Mouse (Mus musculus): ENCODE measurements at regions not wholly inside any gene's neighbourhood (a gene's known extent, or its start where the extent isn't known, plus 50 kb on each side); places are given as distances from the start of the nearest gene placed in this dataset.
"Not testable (repeated sequence)": the region's sequence is repeated elsewhere in the genome, so short reads cannot be mapped to it uniquely, and the experiment has no call there.

GRCm38 (mm10) chr3:149075488-149075851 is 85.1 kb upstream of the Adgrl2 start:
- Histone ChIP-seq H3K36me3 (replicated peaks; ENCODE audit: low read length) (no peaks in the 10 kb centered on the region), H3K4me1 (no peaks in the 10 kb centered on the region), H3K9me3 (peaks cover 19% of the 10 kb centered on the region; the same call in 1 of the 2 replicates), H3K27me3 (replicated peaks) (no peaks in the 10 kb centered on the region), H3K4me3 (replicated peaks) (no peak overlapping the region)
- TF ChIP-seq FLI1 (IDR thresholded peaks at IDR 0.05; ENCODE audit: low read length) (no peak), GATA1 (IDR thresholded peaks at IDR 0.05; ENCODE audit: borderline replicate concordance, low read length) (no peak)

GRCm38 (mm10) chr3:149074658-149075487 is 84.5 kb upstream of the Adgrl2 start:
- TF ChIP-seq GATA1 (IDR thresholded peaks at IDR 0.05; ENCODE audit: borderline replicate concordance, low read length): no peak
- no peak for TF ChIP-seq FLI1 (IDR thresholded peaks at IDR 0.05; ENCODE audit: low read length)
- Histone ChIP-seq H3K4me1 (no peaks in the 10 kb centered on the region), H3K4me3 (replicated peaks) (no peak overlapping the region), H3K36me3 (replicated peaks; ENCODE audit: low read length) (no peaks in the 10 kb centered on the region), H3K9me3 (peaks cover 23% of the 10 kb centered on the region; the same call in 1 of the 2 replicates), H3K27me3 (replicated peaks) (no peaks in the 10 kb centered on the region)

GRCm38 (mm10) chr3:149070201-149070600 is 79.8 kb upstream of the Adgrl2 start:
- Histone ChIP-seq H3K36me3 (replicated peaks; ENCODE audit: low read length) (no peaks in the 10 kb centered on the region), H3K9me3 (peaks cover 18% of the 10 kb centered on the region; the same call in 1 of the 2 replicates), H3K4me3 (replicated peaks) (no peak overlapping the region), H3K27me3 (replicated peaks) (no peaks in the 10 kb centered on the region), H3K4me1 (no peaks in the 10 kb centered on the region)
- TF ChIP-seq FLI1 (IDR thresholded peaks at IDR 0.05; ENCODE audit: low read length) (no peak), GATA1 (IDR thresholded peaks at IDR 0.05; ENCODE audit: borderline replicate concordance, low read length) (no peak)

GRCm38 (mm10) chr3:149069436-149069835 is 79.1 kb upstream of the Adgrl2 start:
- no peaks in the 10 kb centered on the region for H3K36me3 ChIP-seq (replicated peaks; ENCODE audit: low read length)
- no peaks in the 10 kb centered on the region for H3K27me3 ChIP-seq (replicated peaks)
- TF ChIP-seq GATA1 (IDR thresholded peaks at IDR 0.05; ENCODE audit: borderline replicate concordance, low read length): no peak
- TF ChIP-seq FLI1 (IDR thresholded peaks at IDR 0.05; ENCODE audit: low read length): no peak
- peaks cover 18% of the 10 kb centered on the region; the same call in 1 of the 2 replicates for H3K9me3 ChIP-seq
- no peaks in the 10 kb centered on the region for H3K4me1 ChIP-seq
- no peak overlapping the region for H3K4me3 ChIP-seq (replicated peaks)

GRCm38 (mm10) chr3:149068821-149069220 is 78.5 kb upstream of the Adgrl2 start:
- Histone ChIP-seq H3K4me3 (replicated peaks) (no peak overlapping the region), H3K4me1 (no peaks in the 10 kb centered on the region), H3K36me3 (replicated peaks; ENCODE audit: low read length) (no peaks in the 10 kb centered on the region), H3K27me3 (replicated peaks) (no peaks in the 10 kb centered on the region), H3K9me3 (peaks cover 18% of the 10 kb centered on the region; the same call in 1 of the 2 replicates)
- TF ChIP-seq GATA1 (IDR thresholded peaks at IDR 0.05; ENCODE audit: borderline replicate concordance, low read length) (no peak), FLI1 (IDR thresholded peaks at IDR 0.05; ENCODE audit: low read length) (no peak)

GRCm38 (mm10) chr3:149067758-149068157 is 77.4 kb upstream of the Adgrl2 start:
- no peaks in the 10 kb centered on the region for H3K36me3 ChIP-seq (replicated peaks; ENCODE audit: low read length)
- no peak overlapping the region for H3K4me3 ChIP-seq (replicated peaks)
- H3K4me1 ChIP-seq: no peaks in the 10 kb centered on the region
- H3K9me3 ChIP-seq: peaks cover 16% of the 10 kb centered on the region; the same call in 1 of the 2 replicates
- H3K27me3 ChIP-seq (replicated peaks): no peaks in the 10 kb centered on the region
- TF ChIP-seq GATA1 (IDR thresholded peaks at IDR 0.05; ENCODE audit: borderline replicate concordance, low read length): no peak

- Histone ChIP-seq H3K4me3 (replicated peaks) (no peak overlapping the region), H3K4me1 (no peaks in the 10 kb centered on the region), H3K36me3 (replicated peaks; ENCODE audit: low read length) (peaks cover 2% of the 10 kb centered on the region), H3K9me3 (0 out of 2 replicates have a peak, but pooled peaks cover 2% of the 10 kb centered on the region), H3K27me3 (replicated peaks) (no peaks in the 10 kb centered on the region)
- no peak for TF ChIP-seq GATA1 (IDR thresholded peaks at IDR 0.05; ENCODE audit: borderline replicate concordance, low read length)
- TF ChIP-seq FLI1 (IDR thresholded peaks at IDR 0.05; ENCODE audit: low read length): no peak
Observed at GRCm38 (mm10) chr3:149055077-149055476, 64.7 kb upstream of the Adgrl2 start.

- not testable (repeated sequence) for H3K36me3 ChIP-seq (replicated peaks; ENCODE audit: low read length); H3K4me1 ChIP-seq; H3K9me3 ChIP-seq; H3K4me3 ChIP-seq (replicated peaks); H3K27me3 ChIP-seq (replicated peaks)
Observed at GRCm38 (mm10) chr3:149052295-149052902, 62.0 kb upstream of the Adgrl2 start.

GRCm38 (mm10) chr3:149045343-149045742 is 55.0 kb upstream of the Adgrl2 start:
- TF ChIP-seq GATA1 (IDR thresholded peaks at IDR 0.05; ENCODE audit: borderline replicate concordance, low read length) (no peak), FLI1 (IDR thresholded peaks at IDR 0.05; ENCODE audit: low read length) (no peak)

GRCm38 (mm10) chr3:149043901-149044300 is 53.5 kb upstream of the Adgrl2 start:
- H3K4me3 ChIP-seq (replicated peaks): no peak overlapping the region
- H3K4me1 ChIP-seq: no peaks in the 10 kb centered on the region
- TF ChIP-seq FLI1 (IDR thresholded peaks at IDR 0.05; ENCODE audit: low read length): no peak
- no peak for TF ChIP-seq GATA1 (IDR thresholded peaks at IDR 0.05; ENCODE audit: borderline replicate concordance, low read length)
- no peaks in the 10 kb centered on the region; the same call in 1 of the 2 replicates for H3K9me3 ChIP-seq
- H3K36me3 ChIP-seq (replicated peaks; ENCODE audit: low read length): no peaks in the 10 kb centered on the region
- no peaks in the 10 kb centered on the region for H3K27me3 ChIP-seq (replicated peaks)

More at GRCm38 (mm10) chr3:149045343-149045742, 55.0 kb upstream of the Adgrl2 start:
- H3K36me3 ChIP-seq (replicated peaks; ENCODE audit: low read length): no peaks in the 10 kb centered on the region
- no peaks in the 10 kb centered on the region for H3K27me3 ChIP-seq (replicated peaks)
- H3K9me3 ChIP-seq: no peaks in the 10 kb centered on the region; the same call in 1 of the 2 replicates
- H3K4me3 ChIP-seq (replicated peaks): no peak overlapping the region
- H3K4me1 ChIP-seq: no peaks in the 10 kb centered on the region

Measured in megakaryocyte, embryonic 14.5 days (primary cell).